Mouse (Mus musculus) splenic B cell, adult 2 months (primary cell): ENCODE measurements around the gene Ptpn1.

Experiments
- DNase-seq: peaks from one replicate; pipeline ENCODE4 v3.0.0-alpha.2; 2011; ENCODE audit warnings: low read depth, low spot score
- H3K27me3 ChIP-seq: 2 replicates; pipeline ENCODE4 v1.6.1; 2012; ENCODE audit warnings: mild to moderate bottlenecking, low read length, moderate library complexity, mixed read lengths; ENCODE audit not compliant: control insufficient read depth, poor library complexity, insufficient read depth, severe bottlenecking
- H3K36me3 ChIP-seq: 2 replicates; pipeline ENCODE4 v1.6.1; 2012; ENCODE audit warnings: mild to moderate bottlenecking, low read length, moderate library complexity, mixed read lengths; ENCODE audit not compliant: control insufficient read depth, poor library complexity, insufficient read depth, severe bottlenecking

Gene Ptpn1

DNA sequence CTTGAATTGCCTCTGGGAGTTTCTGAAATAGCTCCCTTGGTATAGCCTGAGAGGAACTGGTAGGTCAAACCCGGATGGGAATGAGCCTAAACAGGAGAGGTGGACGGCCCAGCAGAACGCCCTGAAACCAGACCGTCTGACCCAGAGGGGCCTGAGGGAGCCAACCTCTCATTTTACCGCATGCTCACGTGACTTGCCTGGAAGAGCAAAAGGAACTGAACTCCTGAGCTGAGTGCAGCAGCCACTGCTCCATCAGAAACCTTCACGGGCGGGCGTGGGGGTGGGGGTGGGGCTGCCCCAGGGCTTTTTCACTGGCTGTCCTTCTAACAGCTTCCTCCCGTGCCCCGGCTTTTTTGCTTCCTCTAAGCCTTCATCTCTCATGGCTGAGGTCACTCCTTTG, 79.0 kb downstream of the Ptpn1 start:
- H3K27me3 ChIP-seq, result no peaks in the 10 kb centered on the region
- DNase-seq, result no peak
- no peaks in the 10 kb centered on the region for H3K36me3 ChIP-seq

DNA sequence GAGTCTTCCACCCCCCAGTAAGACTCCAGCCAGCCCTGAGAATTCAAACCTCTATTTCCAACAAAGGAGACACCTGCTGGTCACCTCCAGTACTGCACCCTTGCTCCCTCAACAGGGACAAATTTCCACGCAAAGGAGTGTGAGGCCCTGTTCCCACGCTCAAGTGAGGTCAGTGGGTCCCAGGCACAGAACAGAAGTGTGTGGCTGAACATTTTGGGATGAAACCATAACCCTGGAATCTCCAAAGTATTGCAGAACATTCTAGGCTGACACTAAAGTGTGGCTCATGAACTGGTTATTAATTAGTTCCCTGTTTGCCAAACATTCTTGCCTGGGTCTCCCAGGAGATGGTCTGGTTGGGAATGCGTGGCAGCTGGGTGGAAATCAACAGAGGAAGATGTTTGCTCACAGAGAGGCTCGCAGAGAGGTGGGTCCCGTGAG, 85.1 kb downstream of the Ptpn1 start:
- DNase-seq, result peak; percentile 77
- H3K27me3 ChIP-seq, result no peaks in the 10 kb centered on the region
- no peaks in the 10 kb centered on the region for H3K36me3 ChIP-seq

DNA sequence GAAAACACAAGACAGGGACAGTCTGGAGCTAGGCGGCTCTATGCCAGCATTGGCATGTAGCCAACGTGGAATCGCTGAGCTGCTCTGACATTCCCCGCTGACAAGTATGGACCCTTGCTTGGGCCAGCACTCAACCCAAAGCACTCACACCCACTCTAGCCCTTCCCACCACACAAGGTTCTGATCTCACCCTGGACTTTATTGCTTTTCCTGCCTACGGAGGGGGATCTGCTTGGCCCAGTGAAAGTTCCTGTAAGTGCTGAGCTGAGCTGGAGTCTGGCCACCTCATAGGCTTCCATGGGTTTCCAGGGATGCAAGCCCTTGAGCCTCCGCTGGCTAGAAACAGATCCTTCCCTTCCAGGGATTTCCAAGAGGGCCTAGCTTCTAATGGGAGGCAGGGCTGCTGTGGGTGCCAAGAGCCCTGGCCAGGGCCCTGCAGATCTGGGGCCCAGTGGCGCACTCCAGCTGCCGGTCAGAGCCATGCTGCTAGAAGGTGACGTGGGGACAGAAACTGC, 87.4 kb downstream of the Ptpn1 start:
- no peaks in the 10 kb centered on the region for H3K36me3 ChIP-seq
- DNase-seq, result no peak

DNA sequence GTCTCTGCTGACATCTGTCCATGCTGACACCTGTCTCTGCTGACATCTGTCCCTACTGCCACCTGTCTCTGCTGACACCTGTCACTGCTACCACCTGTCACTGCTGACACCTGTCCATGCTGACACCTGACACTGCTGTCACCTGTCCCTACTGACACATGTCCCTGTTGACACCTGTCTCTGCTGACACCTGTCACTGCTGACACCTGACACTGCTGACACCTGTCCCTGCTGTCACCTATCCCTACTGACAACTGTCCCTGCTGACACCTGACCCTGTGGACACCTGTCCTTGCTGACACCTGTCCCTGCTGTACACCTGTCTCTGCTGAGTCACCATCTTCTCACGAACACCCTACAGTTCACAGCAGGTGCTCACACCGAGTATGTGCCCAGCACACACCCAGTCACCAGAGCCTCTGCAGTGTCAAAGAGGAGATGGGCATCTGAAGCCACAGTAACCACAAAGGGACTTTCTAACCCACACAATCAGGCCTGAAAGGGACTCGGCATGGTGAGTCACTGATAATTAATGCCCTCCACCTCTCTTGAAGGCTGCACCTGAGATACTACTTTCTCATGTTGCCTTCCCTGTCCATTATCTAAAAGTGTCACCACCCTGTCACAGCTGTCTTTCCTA, 92.0 kb downstream of the Ptpn1 start:
- Histone ChIP-seq H3K27me3 (no peaks in the 10 kb centered on the region), H3K36me3 (no peaks in the 10 kb centered on the region)
- DNase-seq, result no peak

More for the DNA sequence above, 87.4 kb downstream of the Ptpn1 start:
- H3K27me3 ChIP-seq, result no peaks in the 10 kb centered on the region

- no peak for DNase-seq
- no peaks in the 10 kb centered on the region for H3K27me3 ChIP-seq
- H3K36me3 ChIP-seq, result no peaks in the 10 kb centered on the region
Measured at GRCm38 (mm10) chr2:168025174-168025573, 93.3 kb downstream of the Ptpn1 start.

GRCm38 (mm10) chr2:168025882-168026281, 94.0 kb downstream of the Ptpn1 start:
- DNase-seq, result no peak
- no peaks in the 10 kb centered on the region for H3K27me3 ChIP-seq
- no peaks in the 10 kb centered on the region for H3K36me3 ChIP-seq

DNA sequence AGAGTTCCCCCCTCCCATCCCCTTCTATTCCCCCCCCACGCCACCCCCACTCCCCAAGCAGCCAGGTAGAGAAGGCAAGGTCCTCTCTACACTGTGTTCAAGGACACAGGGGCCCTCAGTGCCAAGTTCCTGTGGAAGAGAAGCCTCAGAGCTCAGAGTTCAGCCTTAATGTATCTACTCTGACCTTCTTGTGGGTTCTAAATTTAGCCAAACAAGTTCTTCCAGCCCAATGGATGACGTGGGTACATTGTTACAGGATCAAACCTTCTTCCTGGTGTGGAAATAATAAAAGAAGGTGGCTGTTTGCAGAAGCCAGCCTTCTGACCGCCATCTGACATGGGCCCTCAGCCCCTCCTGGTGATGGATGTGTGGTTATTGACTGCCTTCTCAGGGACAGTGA, 94.6 kb downstream of the Ptpn1 start:
- no peak for DNase-seq
- H3K36me3 ChIP-seq, result no peaks in the 10 kb centered on the region

GRCm38 (mm10) chr2:168028376-168028775, 96.5 kb downstream of the Ptpn1 start:
- H3K27me3 ChIP-seq, result no peaks in the 10 kb centered on the region
- DNase-seq, result no peak
- no peaks in the 10 kb centered on the region for H3K36me3 ChIP-seq

More for the DNA sequence above, 94.6 kb downstream of the Ptpn1 start:
- no peaks in the 10 kb centered on the region for H3K27me3 ChIP-seq
